In genomic region chr16:39984635-39985291, GRCm38 (mm10) we compare ENCODE assay signal across 7 mouse cellular contexts. TPM values are rescaled to one million over a fixed set of nuclear protein-coding genes. Genes with fewer than 3 reads are reported as not detected.
A peak's percentile ranks its signal among the peaks of the same experiment; 100 is the strongest.
DNase-seq lines count a peak whose midpoint lies in the region; ATAC-seq and TF ChIP-seq lines count a peak whose summit lies in the region.

No protein-coding gene starts in this region.

- no peak for DNase-seq in lung, postnatal 0 days (ENCODE audit: low spot score)
- no peak for DNase-seq in lung, postnatal 36 days
- DNase-seq in embryo, embryonic 10.5 days (ENCODE audit: low spot score) = peak; percentile 66
- DNase-seq in right cerebral cortex, adult 18-20 months = peak; percentile 46
- DNase-seq in thymus, postnatal 10 days (ENCODE audit: low spot score in 2 of 2) = no peak

- no peak for TF ChIP-seq CTCF in lung, postnatal 0 days (IDR thresholded peaks at IDR 0.05)

- no peaks in the 10 kb centered on the region for H3K27me3 ChIP-seq in lung, postnatal 0 days (replicated peaks; ENCODE audit: insufficient read depth, low read length)
- no peaks in the 10 kb centered on the region for H3K27me3 ChIP-seq in hindbrain, embryonic 13.5 days
- H3K27me3 ChIP-seq in limb, embryonic 15.5 days = no peaks in the 10 kb centered on the region

- no peaks in the 10 kb centered on the region for H3K36me3 ChIP-seq in lung, postnatal 0 days (ENCODE audit: insufficient read depth, low read length)
- no peaks in the 10 kb centered on the region for H3K36me3 ChIP-seq in hindbrain, embryonic 13.5 days
- no peaks in the 10 kb centered on the region for H3K36me3 ChIP-seq in limb, embryonic 15.5 days

- H3K4me3 ChIP-seq in lung, postnatal 0 days (ENCODE audit: low read depth, low read length) = peak overlapping the region; percentile 31
- peak overlapping the region; percentile 79 for H3K4me3 ChIP-seq in hindbrain, embryonic 13.5 days
- peak overlapping the region; percentile 44 for H3K4me3 ChIP-seq in limb, embryonic 15.5 days

- no peak overlapping the region for H3K9ac ChIP-seq in lung, postnatal 0 days (replicated peaks; ENCODE audit: low read depth)
- peak overlapping the region; percentile 85 for H3K9ac ChIP-seq in hindbrain, embryonic 13.5 days
- no peak overlapping the region for H3K9ac ChIP-seq in limb, embryonic 15.5 days

- TF ChIP-seq EP300 in lung, postnatal 0 days (IDR thresholded peaks at IDR 0.05) = no peak

- no peaks in the 10 kb centered on the region for H3K9me3 ChIP-seq in lung, postnatal 0 days (ENCODE audit: low read length)
- H3K9me3 ChIP-seq in hindbrain, embryonic 13.5 days = no peaks in the 10 kb centered on the region
- H3K9me3 ChIP-seq in limb, embryonic 15.5 days = no peaks in the 10 kb centered on the region

- WGBS in lung, postnatal 0 days = 1% methylated on average over 26 of the region's 29 CpGs
- WGBS in hindbrain, embryonic 13.5 days = under 1% methylated on average over 28 of the region's 29 CpGs
- WGBS in limb, embryonic 15.5 days = 2% methylated on average over 29 of the region's 29 CpGs

- H3K4me2 ChIP-seq in lung, postnatal 0 days (replicated peaks; ENCODE audit: low read depth, low read length) = peak overlapping the region; percentile 68
- H3K4me2 ChIP-seq in hindbrain, embryonic 13.5 days = peak overlapping the region; percentile 79
- H3K4me2 ChIP-seq in limb, embryonic 15.5 days = peak overlapping the region; percentile 93

- peak; percentile 14; the same call in 1 of the 2 replicates for ATAC-seq in lung, postnatal 0 days
- peak; percentile 85 for ATAC-seq in hindbrain, embryonic 13.5 days (ENCODE audit: low FRiP score)
- peak; percentile 44; the same call in 1 of the 2 replicates for ATAC-seq in limb, embryonic 15.5 days (ENCODE audit: insufficient number of reproducible peaks, low FRiP score, low TSS enrichment, low read depth)

- no peak overlapping the region for H3K27ac ChIP-seq in lung, postnatal 0 days (ENCODE audit: low read length)
- H3K27ac ChIP-seq in hindbrain, embryonic 13.5 days = peak overlapping the region; percentile 91
- no peak overlapping the region for H3K27ac ChIP-seq in limb, embryonic 15.5 days

- H3K4me1 ChIP-seq in lung, postnatal 0 days (ENCODE audit: insufficient read depth, low read depth, low read length) = peaks cover 5% of the 10 kb centered on the region; the same call in 1 of the 2 replicates
- peaks cover 5% of the 10 kb centered on the region; the same call in 1 of the 2 replicates for H3K4me1 ChIP-seq in hindbrain, embryonic 13.5 days (replicated peaks)
- peaks cover 7% of the 10 kb centered on the region; the same call in 1 of the 2 replicates for H3K4me1 ChIP-seq in limb, embryonic 15.5 days

RNA-seq across cellular contexts. Expression of gene Lsamp, which starts 0.6 kb away (rescaled TPM):
- polyA plus RNA-seq in lung, postnatal 0 days (2015; fragmentation: Nextera tagmentation; extraction: Ambion mirVana) = 0.20 and 0.24 TPM in 2 replicates
- 59.0 and 69.0 TPM in 2 replicates for polyA plus RNA-seq in hindbrain, embryonic 13.5 days (2015; fragmentation: Nextera tagmentation; extraction: Ambion mirVana)
- 9.4 and 10.0 TPM in 2 replicates for polyA plus RNA-seq in limb, embryonic 15.5 days (2015; fragmentation: Nextera tagmentation; extraction: Ambion mirVana)

Comparison
In these comparisons a context has a peak if more than half of its experiments do, and no peak if none do; other contexts are left out.
1. ATAC-seq: peak in every context shown above with its lines; median percentile 85 in hindbrain, embryonic 13.5 days; 44 in limb, embryonic 15.5 days; 14 in lung, postnatal 0 days.
2. DNase-seq: peak in embryo, embryonic 10.5 days (single experiment) and right cerebral cortex, adult 18-20 months (single experiment); none in lung, postnatal 0 days (single experiment), lung, postnatal 36 days (single experiment) and thymus, postnatal 10 days (0 of 2).
3. Peak in every context shown above with its lines, with median percentiles within 50 percentile points of each other: H3K4me2 ChIP-seq and H3K4me3 ChIP-seq.